Mouse (Mus musculus): Measurements from ENCODE around the gene Vars2. TPM values are rescaled to one million over a fixed set of nuclear protein-coding genes. Genes with fewer than 3 reads are reported as not detected.

The Vars2 gene
- polyA plus RNA-seq, 1 experiment from 2014 or later: 17.4 TPM

- Histone ChIP-seq H3K9me3 (no peaks in the 10 kb centered on the region), H3K27me3 (no peaks in the 10 kb centered on the region), H3K4me3 (no peak overlapping the region), H3K36me3 (no peaks in the 10 kb centered on the region), H3K9ac (no peak overlapping the region), H3K4me2 (no peak overlapping the region), H3K4me1 (no peaks in the 10 kb centered on the region), H3K27ac (no peak overlapping the region)
- ATAC-seq (ENCODE audit: insufficient number of reproducible peaks, insufficient read depth, low FRiP score, low TSS enrichment, low read depth): no peak
- 76% methylated on average over 4 of the region's 4 CpGs for WGBS
These were observed 50.3 kb downstream of the Vars2 start for GRCm38 (mm10) chr17:35617127-35617526.

Other genes with a start within 250 kb of the Vars2 start
- 0.28 and 0.55 TPM in 2 replicates for gene H2-Q6, start 242.7 kb downstream of the Vars2 start, polyA plus RNA-seq (2015; fragmentation: Nextera tagmentation; extraction: Ambion mirVana)
- 1.6 and 3.3 TPM in 2 replicates for gene H2-Q7, start 228.4 kb downstream of the Vars2 start, polyA plus RNA-seq (2015; fragmentation: Nextera tagmentation; extraction: Ambion mirVana)
- 0.14 and 5.4 TPM in 2 replicates for gene H2-Q10, start 197.5 kb downstream of the Vars2 start, polyA plus RNA-seq (2015; fragmentation: Nextera tagmentation; extraction: Ambion mirVana)
- not detected in 2 replicates for gene Pou5f1, start 161.6 kb downstream of the Vars2 start, polyA plus RNA-seq (2015; fragmentation: Nextera tagmentation; extraction: Ambion mirVana)
- gene Tcf19, start 150.8 kb downstream of the Vars2 start, polyA plus RNA-seq (2015; fragmentation: Nextera tagmentation; extraction: Ambion mirVana): 74.1 and 78.2 TPM in 2 replicates
- 23.2 and 24.2 TPM in 2 replicates for gene Cchcr1, start 150.5 kb downstream of the Vars2 start, polyA plus RNA-seq (2015; fragmentation: Nextera tagmentation; extraction: Ambion mirVana)
- 1.5 and 1.9 TPM in 2 replicates for gene Psors1c2, start 134.4 kb downstream of the Vars2 start, polyA plus RNA-seq (2015; fragmentation: Nextera tagmentation; extraction: Ambion mirVana)
- gene Cdsn, start 115.5 kb downstream of the Vars2 start, polyA plus RNA-seq (2015; fragmentation: Nextera tagmentation; extraction: Ambion mirVana): 0.10 TPM in 1 of 2 replicates, not detected in the other
- gene 2300002M23Rik, start 100.1 kb downstream of the Vars2 start, polyA plus RNA-seq (2015; fragmentation: Nextera tagmentation; extraction: Ambion mirVana): 0.27 and 0.28 TPM in 2 replicates
- gene Sfta2, start 66.0 kb downstream of the Vars2 start, polyA plus RNA-seq (2015; fragmentation: Nextera tagmentation; extraction: Ambion mirVana): 0.52 and 0.79 TPM in 2 replicates
- gene Gm9573, start 41.0 kb downstream of the Vars2 start, polyA plus RNA-seq (2015; fragmentation: Nextera tagmentation; extraction: Ambion mirVana): not detected in 2 replicates
- 0.13 TPM in 1 of 2 replicates, not detected in the other for gene Mucl3, start 23.9 kb downstream of the Vars2 start, polyA plus RNA-seq (2015; fragmentation: Nextera tagmentation; extraction: Ambion mirVana)
- gene Gtf2h4, start 6.1 kb upstream of the Vars2 start, polyA plus RNA-seq (2015; fragmentation: Nextera tagmentation; extraction: Ambion mirVana): 39.2 and 48.6 TPM in 2 replicates
- 65.8 and 69.4 TPM in 2 replicates for gene Ddr1, start 37.0 kb upstream of the Vars2 start, polyA plus RNA-seq (2015; fragmentation: Nextera tagmentation; extraction: Ambion mirVana)
- 20.1 and 27.7 TPM in 2 replicates for gene Ier3, start 154.1 kb upstream of the Vars2 start, polyA plus RNA-seq (2015; fragmentation: Nextera tagmentation; extraction: Ambion mirVana)
- 61.0 and 67.2 TPM in 2 replicates for gene Flot1, start 155.6 kb upstream of the Vars2 start, polyA plus RNA-seq (2015; fragmentation: Nextera tagmentation; extraction: Ambion mirVana)
- 1,166 and 1,221 TPM in 2 replicates for gene Tubb5, start 170.7 kb upstream of the Vars2 start, polyA plus RNA-seq (2015; fragmentation: Nextera tagmentation; extraction: Ambion mirVana)
- gene Mdc1, start 173.9 kb upstream of the Vars2 start, polyA plus RNA-seq (2015; fragmentation: Nextera tagmentation; extraction: Ambion mirVana): 15.7 and 21.0 TPM in 2 replicates
- 49.0 and 53.5 TPM in 2 replicates for gene Nrm, start 193.7 kb upstream of the Vars2 start, polyA plus RNA-seq (2015; fragmentation: Nextera tagmentation; extraction: Ambion mirVana)
- 23.7 and 25.4 TPM in 2 replicates for gene Ppp1r18, start 198.0 kb upstream of the Vars2 start, polyA plus RNA-seq (2015; fragmentation: Nextera tagmentation; extraction: Ambion mirVana)
- gene Dhx16, start 212.2 kb upstream of the Vars2 start, polyA plus RNA-seq (2015; fragmentation: Nextera tagmentation; extraction: Ambion mirVana): 40.9 and 53.5 TPM in 2 replicates
- gene 2310061I04Rik, start 229.8 kb upstream of the Vars2 start, polyA plus RNA-seq (2015; fragmentation: Nextera tagmentation; extraction: Ambion mirVana): 24.7 and 30.1 TPM in 2 replicates
- gene Atat1, start 242.5 kb upstream of the Vars2 start, polyA plus RNA-seq (2015; fragmentation: Nextera tagmentation; extraction: Ambion mirVana): 136 and 151 TPM in 2 replicates
- gene Mrps18b, start 248.8 kb upstream of the Vars2 start, polyA plus RNA-seq (2015; fragmentation: Nextera tagmentation; extraction: Ambion mirVana): 60.2 and 69.9 TPM in 2 replicates
- gene Ppp1r10, start 248.8 kb upstream of the Vars2 start, polyA plus RNA-seq (2015; fragmentation: Nextera tagmentation; extraction: Ambion mirVana): 40.1 and 44.3 TPM in 2 replicates

Data from embryonic facial prominence, embryonic 13.5 days (tissue).